Mouse (Mus musculus): ENCODE measurements around the gene Ece2. TPM values are rescaled to one million over a fixed set of nuclear protein-coding genes. Genes with fewer than 3 reads are reported as not detected.

Gene Ece2
- polyA plus RNA-seq, 1 experiment from 2014 or later, result 1.4 TPM

GRCm38 (mm10) chr16:20695622-20696323, 66.1 kb downstream of the Ece2 start:
- Histone ChIP-seq H3K9ac (ENCODE audit: low read length) (peak overlapping the region; percentile 60), H3K27me3 (ENCODE audit: control insufficient read depth, insufficient read depth, low read depth, low read length) (no peaks in the 10 kb centered on the region; the same call in 1 of the 2 replicates), H3K27ac (ENCODE audit: low read length) (0 out of 2 replicates have a peak overlapping the region, but pooled peaks have one; percentile 20), H3K4me1 (replicated peaks; ENCODE audit: control insufficient read depth, insufficient read depth, low read length) (peaks cover 25% of the 10 kb centered on the region), H3K36me3 (ENCODE audit: control insufficient read depth, insufficient read depth, low read length) (peaks cover 11% of the 10 kb centered on the region), H3K4me3 (ENCODE audit: low read length) (peak overlapping the region; percentile 41), H3K9me3 (ENCODE audit: control insufficient read depth, low read length) (no peaks in the 10 kb centered on the region), H3K4me2 (ENCODE audit: low read depth, low read length) (peak overlapping the region; percentile 63)
- ATAC-seq (ENCODE audit: low read depth), result peak; percentile 39
- 2% methylated on average over 46 of the region's 46 CpGs for WGBS

MicroRNAs within 50 kb of the gene (microRNA counts, 519-probe panel; counts per million panel counts)
- microRNA mmu-miR-1224, result 2,592 counts per million, percentile 46 among the panel's probes with 10 or more counts

Small RNAs within 50 kb of the gene (microRNA-seq; reads per million reads assigned to microRNA genes)
- 0.79 reads per million for gene Mir1224

Other genes with a start within 250 kb of the Ece2 start
- gene Abcc5, start 203.4 kb upstream of the Ece2 start, polyA plus RNA-seq (2015; fragmentation: Nextera tagmentation; extraction: Ambion mirVana), result 65.1 and 80.4 TPM in 2 replicates
- 93.5 and 94.5 TPM in 2 replicates for gene Eif2b5, start 131.0 kb upstream of the Ece2 start, polyA plus RNA-seq (2015; fragmentation: Nextera tagmentation; extraction: Ambion mirVana)
- gene Dvl3, start 112.8 kb upstream of the Ece2 start, polyA plus RNA-seq (2015; fragmentation: Nextera tagmentation; extraction: Ambion mirVana), result 17.4 and 19.9 TPM in 2 replicates
- 624 and 630 TPM in 2 replicates for gene Ap2m1, start 94.3 kb upstream of the Ece2 start, polyA plus RNA-seq (2015; fragmentation: Nextera tagmentation; extraction: Ambion mirVana)
- gene Abcf3, start 81.3 kb upstream of the Ece2 start, polyA plus RNA-seq (2015; fragmentation: Nextera tagmentation; extraction: Ambion mirVana), result 57.9 and 67.9 TPM in 2 replicates
- gene Vwa5b2, start 40.4 kb upstream of the Ece2 start, polyA plus RNA-seq (2015; fragmentation: Nextera tagmentation; extraction: Ambion mirVana), result 0.49 and 0.93 TPM in 2 replicates
- gene Eef1akmt4, start 18.2 kb upstream of the Ece2 start, polyA plus RNA-seq (2015; fragmentation: Nextera tagmentation; extraction: Ambion mirVana), result 24.4 and 25.6 TPM in 2 replicates
- not detected in 2 replicates for gene Gm49333, start 18.2 kb upstream of the Ece2 start, polyA plus RNA-seq (2015; fragmentation: Nextera tagmentation; extraction: Ambion mirVana)
- gene Alg3, start 18.1 kb upstream of the Ece2 start, polyA plus RNA-seq (2015; fragmentation: Nextera tagmentation; extraction: Ambion mirVana), result 29.1 and 31.5 TPM in 2 replicates
- gene Camk2n2, start 8.5 kb upstream of the Ece2 start, polyA plus RNA-seq (2015; fragmentation: Nextera tagmentation; extraction: Ambion mirVana), result 0.59 and 0.88 TPM in 2 replicates
- gene Psmd2, start 21.8 kb downstream of the Ece2 start, polyA plus RNA-seq (2015; fragmentation: Nextera tagmentation; extraction: Ambion mirVana), result 285 and 301 TPM in 2 replicates
- gene Eif4g1, start 38.5 kb downstream of the Ece2 start, polyA plus RNA-seq (2015; fragmentation: Nextera tagmentation; extraction: Ambion mirVana), result 139 and 140 TPM in 2 replicates
- gene Fam131a, start 63.4 kb downstream of the Ece2 start, polyA plus RNA-seq (2015; fragmentation: Nextera tagmentation; extraction: Ambion mirVana), result 7.8 and 9.1 TPM in 2 replicates
- gene Polr2h, start 87.8 kb downstream of the Ece2 start, polyA plus RNA-seq (2015; fragmentation: Nextera tagmentation; extraction: Ambion mirVana), result 74.3 and 87.5 TPM in 2 replicates
- 5.8 and 8.2 TPM in 2 replicates for gene Clcn2, start 87.9 kb downstream of the Ece2 start, polyA plus RNA-seq (2015; fragmentation: Nextera tagmentation; extraction: Ambion mirVana)
- 3.3 and 3.8 TPM in 2 replicates for gene Chrd, start 103.3 kb downstream of the Ece2 start, polyA plus RNA-seq (2015; fragmentation: Nextera tagmentation; extraction: Ambion mirVana)
- gene Thpo, start 104.7 kb downstream of the Ece2 start, polyA plus RNA-seq (2015; fragmentation: Nextera tagmentation; extraction: Ambion mirVana), result 0.79 and 0.99 TPM in 2 replicates

Data from lung, embryonic 16.5 days (tissue).